Comparison of ENCODE assay signal across 14 mouse cellular contexts in the genomic region with DNA sequence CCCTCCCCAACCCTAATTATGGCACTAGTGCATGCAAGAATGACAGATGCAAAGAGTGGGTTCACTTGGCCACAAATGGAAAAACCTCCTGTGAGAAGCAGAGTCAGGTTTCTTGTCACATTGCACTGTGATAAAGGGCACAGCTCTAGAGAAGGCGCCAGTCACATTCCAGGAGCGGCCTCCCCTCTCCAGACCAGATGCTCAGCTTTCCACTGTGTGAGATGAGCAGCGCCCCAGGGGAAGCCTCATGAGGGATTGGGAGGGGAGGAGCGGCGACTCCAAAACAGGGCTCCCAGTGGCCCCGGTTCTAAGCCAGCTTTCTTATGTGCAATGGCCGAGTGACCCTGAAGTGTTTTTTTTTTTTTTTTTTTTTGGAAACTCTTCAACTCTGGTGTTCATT. TPM values are rescaled to one million over a fixed set of nuclear protein-coding genes. Genes with fewer than 3 reads are reported as not detected.
DNase-seq lines count a peak whose midpoint lies in the region; ATAC-seq lines count a peak whose summit lies in the region.
"Had no signal": no experiment of that assay in that cellular context is flagged by ENCODE, and none has a peak within 500 bp of the region (broad histone marks: within the 10 kb centered on the region; RNA-seq: fewer than 3 reads in every experiment).

No protein-coding gene starts in this region.

- intact Hi-C loops in gastrocnemius, postnatal 36 days (cut with DNase I), result no loop called here

- ATAC-seq in heart, embryonic 13.5 days (ENCODE audit: extremely low read depth, insufficient number of reproducible peaks, low FRiP score, low TSS enrichment), result no peak; the same call in 1 of the 2 replicates
- ATAC-seq in midbrain, embryonic 15.5 days (replicated peaks), result no peak
- no peak for ATAC-seq in embryonic facial prominence, embryonic 11.5 days (replicated peaks; ENCODE audit: insufficient number of reproducible peaks, low FRiP score, low TSS enrichment, low read depth)
- ATAC-seq: intestine, postnatal 0 days had no signal

- H3K27ac ChIP-seq in heart, embryonic 13.5 days (replicated peaks), result 0 out of 2 replicates have a peak overlapping the region, but pooled peaks have one; percentile 12
- peak overlapping the region; percentile 38; the same call in 1 of the 2 replicates for H3K27ac ChIP-seq in midbrain, embryonic 10.5 days (replicated peaks)
- no peak overlapping the region for H3K27ac ChIP-seq in midbrain, embryonic 15.5 days
- no peak overlapping the region for H3K27ac ChIP-seq in embryonic facial prominence, embryonic 11.5 days (replicated peaks; ENCODE audit: low read depth, low read length)
- H3K27ac ChIP-seq: liver, embryonic 12.5 days had no signal

- H3K27me3 ChIP-seq in heart, embryonic 13.5 days (replicated peaks), result no peaks in the 10 kb centered on the region
- no peaks in the 10 kb centered on the region for H3K27me3 ChIP-seq in midbrain, embryonic 10.5 days (ENCODE audit: low read depth, poor library complexity, severe bottlenecking)
- H3K27me3 ChIP-seq in midbrain, embryonic 15.5 days (replicated peaks), result no peaks in the 10 kb centered on the region
- no peaks in the 10 kb centered on the region for H3K27me3 ChIP-seq in embryonic facial prominence, embryonic 11.5 days (ENCODE audit: control insufficient read depth, insufficient read depth, low read length)

- no peaks in the 10 kb centered on the region for H3K9me3 ChIP-seq in heart, embryonic 13.5 days
- H3K9me3 ChIP-seq in midbrain, embryonic 10.5 days (replicated peaks), result no peaks in the 10 kb centered on the region; the same call in 1 of the 2 replicates
- H3K9me3 ChIP-seq in midbrain, embryonic 15.5 days, result no peaks in the 10 kb centered on the region
- no peaks in the 10 kb centered on the region for H3K9me3 ChIP-seq in embryonic facial prominence, embryonic 11.5 days (replicated peaks; ENCODE audit: control insufficient read depth, low read length)
- H3K9me3 ChIP-seq: liver, embryonic 12.5 days had no signal

- H3K9ac ChIP-seq in heart, embryonic 13.5 days, result no peak overlapping the region
- no peak overlapping the region for H3K9ac ChIP-seq in midbrain, embryonic 15.5 days
- H3K9ac ChIP-seq in embryonic facial prominence, embryonic 11.5 days (replicated peaks; ENCODE audit: low read length), result no peak overlapping the region
- H3K9ac ChIP-seq: liver, embryonic 12.5 days had no signal

- peaks cover 9% of the 10 kb centered on the region for H3K4me1 ChIP-seq in heart, embryonic 13.5 days
- H3K4me1 ChIP-seq in midbrain, embryonic 10.5 days, result peaks cover 4% of the 10 kb centered on the region; the same call in 1 of the 2 replicates
- no peaks in the 10 kb centered on the region for H3K4me1 ChIP-seq in midbrain, embryonic 15.5 days
- H3K4me1 ChIP-seq in embryonic facial prominence, embryonic 11.5 days (ENCODE audit: control insufficient read depth, insufficient read depth, low read length), result no peaks in the 10 kb centered on the region

- no peak for DNase-seq in heart, adult 8-10 months (ENCODE audit: low spot score)
- peak; percentile 29 for DNase-seq in midbrain, embryonic 10.5 days (ENCODE audit: low spot score)
- DNase-seq in embryonic facial prominence, embryonic 11.5 days (ENCODE audit: low spot score), result peak; percentile 62
- DNase-seq in retina, embryonic 14.5 days (ENCODE audit: low spot score), result peak; percentile 39
- no peak for DNase-seq in Muller cell, postnatal 12 days (ENCODE audit: inconsistent ontology term)
- DNase-seq in gastrocnemius, postnatal 36 days, result no peak
- DNase-seq: cerebellum, postnatal 10 days; lung, postnatal 36 days; thymus, postnatal 36 days had no signal

- no peaks in the 10 kb centered on the region for H3K36me3 ChIP-seq in heart, embryonic 13.5 days
- H3K36me3 ChIP-seq in midbrain, embryonic 10.5 days, result no peaks in the 10 kb centered on the region
- H3K36me3 ChIP-seq in midbrain, embryonic 15.5 days (replicated peaks), result no peaks in the 10 kb centered on the region
- H3K36me3 ChIP-seq in embryonic facial prominence, embryonic 11.5 days (replicated peaks; ENCODE audit: control insufficient read depth, insufficient read depth, low read depth, low read length), result no peaks in the 10 kb centered on the region
- H3K36me3 ChIP-seq: liver, embryonic 12.5 days had no signal

- WGBS in heart, embryonic 13.5 days, result 6% methylated on average over 7 of the region's 7 CpGs
- 5% methylated on average over 7 of the region's 7 CpGs for WGBS in midbrain, embryonic 10.5 days
- WGBS in midbrain, embryonic 15.5 days, result 14% methylated on average over 7 of the region's 7 CpGs
- 3% methylated on average over 7 of the region's 7 CpGs for WGBS in embryonic facial prominence, embryonic 11.5 days

- no peak overlapping the region; the same call in 1 of the 2 replicates for H3K4me3 ChIP-seq in heart, embryonic 13.5 days
- no peak overlapping the region for H3K4me3 ChIP-seq in midbrain, embryonic 10.5 days
- H3K4me3 ChIP-seq in midbrain, embryonic 15.5 days, result no peak overlapping the region
- H3K4me3 ChIP-seq in embryonic facial prominence, embryonic 11.5 days (ENCODE audit: low read depth, low read length), result no peak overlapping the region
- H3K4me3 ChIP-seq: liver, embryonic 12.5 days had no signal

- peak overlapping the region; percentile 46 for H3K4me2 ChIP-seq in heart, embryonic 13.5 days
- no peak overlapping the region for H3K4me2 ChIP-seq in midbrain, embryonic 15.5 days
- no peak overlapping the region for H3K4me2 ChIP-seq in embryonic facial prominence, embryonic 11.5 days (ENCODE audit: low read depth, low read length)
- H3K4me2 ChIP-seq: liver, embryonic 12.5 days had no signal

RNA-seq across cellular contexts. Expression of a gene that starts 11.5 kb away (rescaled TPM):
- polyA plus RNA-seq in heart, embryonic 13.5 days (2015; fragmentation: Nextera tagmentation; extraction: Ambion mirVana), result 0.22 and 0.27 TPM in 2 replicates
- total RNA-seq in heart, adult 8-10 months (2022), result under 1 TPM; 0.25 to 0.55 (median 0.40) TPM
- 0.25 and 0.30 TPM in 2 replicates for polyA plus RNA-seq in midbrain, embryonic 10.5 days (2016; fragmentation: Nextera tagmentation; extraction: Ambion mirVana)
- polyA plus RNA-seq in midbrain, embryonic 15.5 days (2015; fragmentation: Nextera tagmentation; extraction: Ambion mirVana), result 0.66 and 1.2 TPM in 2 replicates
- 0.11 and 0.17 TPM in 2 replicates for polyA plus RNA-seq in embryonic facial prominence, embryonic 11.5 days (2014; fragmentation: Nextera tagmentation; extraction: Ambion mirVana)
- total RNA-seq in gastrocnemius, postnatal 36 days (2021), result under 1 TPM; 0.17 to 0.48 TPM
- total RNA-seq: monocyte, adult 5-6 weeks had no signal
- polyA plus RNA-seq: liver, embryonic 12.5 days had no signal

RNA-seq across cellular contexts. Expression of a gene that starts 47.2 kb away (rescaled TPM):
- 6.5 and 7.0 TPM in 2 replicates for polyA plus RNA-seq in heart, embryonic 13.5 days (2015; fragmentation: Nextera tagmentation; extraction: Ambion mirVana)
- under 1 TPM; 0.11 to 0.32 (median 0.23) TPM for total RNA-seq in heart, adult 8-10 months (2022)
- polyA plus RNA-seq in midbrain, embryonic 10.5 days (2016; fragmentation: Nextera tagmentation; extraction: Ambion mirVana), result 18.1 and 19.3 TPM in 2 replicates
- 40.9 and 52.5 TPM in 2 replicates for polyA plus RNA-seq in midbrain, embryonic 15.5 days (2015; fragmentation: Nextera tagmentation; extraction: Ambion mirVana)
- 12.4 and 13.1 TPM in 2 replicates for polyA plus RNA-seq in embryonic facial prominence, embryonic 11.5 days (2014; fragmentation: Nextera tagmentation; extraction: Ambion mirVana)
- total RNA-seq in gastrocnemius, postnatal 36 days (2021), result 1 to 10 TPM; 2.1 to 2.2 TPM
- total RNA-seq: monocyte, adult 5-6 weeks had no signal

RNA-seq across cellular contexts. Expression of a gene that starts 49.3 kb away (rescaled TPM):
- polyA plus RNA-seq in heart, embryonic 13.5 days (2015; fragmentation: Nextera tagmentation; extraction: Ambion mirVana), result 299 and 320 TPM in 2 replicates
- 100 to 1,000 TPM; 786 to 841 (median 811) TPM for total RNA-seq in heart, adult 8-10 months (2022)
- 142 and 148 TPM in 2 replicates for polyA plus RNA-seq in midbrain, embryonic 10.5 days (2016; fragmentation: Nextera tagmentation; extraction: Ambion mirVana)
- 132 and 136 TPM in 2 replicates for polyA plus RNA-seq in midbrain, embryonic 15.5 days (2015; fragmentation: Nextera tagmentation; extraction: Ambion mirVana)
- polyA plus RNA-seq in embryonic facial prominence, embryonic 11.5 days (2014; fragmentation: Nextera tagmentation; extraction: Ambion mirVana), result 160 and 162 TPM in 2 replicates
- total RNA-seq in gastrocnemius, postnatal 36 days (2021), result 100 to 1,000 TPM; 387 to 392 TPM

RNA-seq across cellular contexts. Expression of a gene that starts 49.3 kb away (rescaled TPM):
- 338 and 379 TPM in 2 replicates for polyA plus RNA-seq in heart, embryonic 13.5 days (2015; fragmentation: Nextera tagmentation; extraction: Ambion mirVana)
- 100 to 1,000 TPM; 335 to 493 (median 403) TPM for total RNA-seq in heart, adult 8-10 months (2022)
- 538 and 588 TPM in 2 replicates for polyA plus RNA-seq in midbrain, embryonic 10.5 days (2016; fragmentation: Nextera tagmentation; extraction: Ambion mirVana)
- polyA plus RNA-seq in midbrain, embryonic 15.5 days (2015; fragmentation: Nextera tagmentation; extraction: Ambion mirVana), result 446 and 479 TPM in 2 replicates
- 611 and 644 TPM in 2 replicates for polyA plus RNA-seq in embryonic facial prominence, embryonic 11.5 days (2014; fragmentation: Nextera tagmentation; extraction: Ambion mirVana)
- 100 to 1,000 TPM; 261 to 331 TPM for total RNA-seq in gastrocnemius, postnatal 36 days (2021)

Comparison
In these comparisons a context has a peak if more than half of its experiments do, and no peak if none do; other contexts are left out.
1. H3K27ac ChIP-seq: peak in heart, embryonic 13.5 days (single experiment) and midbrain, embryonic 10.5 days (single experiment); none in midbrain, embryonic 15.5 days (single experiment) and embryonic facial prominence, embryonic 11.5 days (single experiment).
2. DNase-seq: peak in midbrain, embryonic 10.5 days (single experiment), embryonic facial prominence, embryonic 11.5 days (single experiment) and retina, embryonic 14.5 days (single experiment); none in heart, adult 8-10 months (single experiment), Muller cell, postnatal 12 days (single experiment) and gastrocnemius, postnatal 36 days (0 of 2).